Mouse (Mus musculus) liver, embryonic 16.5 days (tissue): ENCODE data around the gene Gpam. TPM values are rescaled to one million over a fixed set of nuclear protein-coding genes. Genes with fewer than 3 reads are reported as not detected.

Experiments
- ATAC-seq: fragments of 200-750 bp; cut with Nextera tagmentation; 2 replicates; pipeline ENCODE4 v1.8.0; 2017; ENCODE audit warnings: low read depth, mild to moderate bottlenecking, moderate number of reproducible peaks, moderate library complexity
- H3K27ac ChIP-seq: fragments of 300-500 bp; sonication (generic); 2 replicates; pipeline ENCODE4 v1.5.1; 2014; ENCODE audit warnings: mild to moderate bottlenecking, low read length
- H3K27me3 ChIP-seq: fragments of 300-500 bp; sonication (generic); 2 replicates; pipeline ENCODE4 v1.6.1; 2014; ENCODE audit warnings: low read depth, low read length, mixed read lengths; ENCODE audit not compliant: control insufficient read depth, insufficient read depth
- H3K36me3 ChIP-seq: fragments of 300-500 bp; sonication (generic); 2 replicates; pipeline ENCODE4 v1.6.1; 2014; ENCODE audit warnings: mild to moderate bottlenecking; ENCODE audit not compliant: control insufficient read depth, insufficient read depth
- H3K4me1 ChIP-seq: fragments of 300-500 bp; sonication (generic); 2 replicates; pipeline ENCODE4 v1.6.1; 2014; ENCODE audit warnings: low read depth, low read length, mixed read lengths; ENCODE audit not compliant: control insufficient read depth
- H3K4me2 ChIP-seq: fragments of 300-500 bp; sonication (generic); 2 replicates; pipeline ENCODE4 v1.6.1; 2014; ENCODE audit warnings: low read depth, low read length, mixed read lengths
- H3K4me3 ChIP-seq: fragments of 300-500 bp; sonication (generic); 2 replicates; pipeline ENCODE4 v1.5.1; 2014; ENCODE audit warnings: low read depth, mild to moderate bottlenecking, low read length
- H3K9ac ChIP-seq: fragments of 300-500 bp; sonication (generic); 2 replicates; pipeline ENCODE4 v1.6.1; 2014; ENCODE audit warnings: low read depth, low read length
- H3K9me3 ChIP-seq: fragments of 300-500 bp; sonication (generic); replicated peaks from 2 replicates; pipeline ENCODE4 v1.6.1; 2016; ENCODE audit warnings: low read length; ENCODE audit not compliant: control insufficient read depth
- WGBS: fragments of 180-500 bp; shearing (Covaris S2); extraction: QIAGEN DNeasy Blood & Tissue Kit; methylation state at CpG from one replicate; pipeline ENCODE4 v1.1.7; 2014; ENCODE audit not compliant: insufficient replicate concordance; 5-methylcytosine and 5-hydroxymethylcytosine counted together
- polyA plus RNA-seq: library from polyadenylated mRNA; unstranded; fragments of >200 nt; fragmentation: Nextera tagmentation; extraction: Ambion mirVana; gene quantifications from 2 replicates; pipeline ENCODE4 v1.2.1, GENCODE M21; 2015

Gene Gpam
- polyA plus RNA-seq, 1 experiment from 2014 or later, result 45.2 TPM

DNA sequence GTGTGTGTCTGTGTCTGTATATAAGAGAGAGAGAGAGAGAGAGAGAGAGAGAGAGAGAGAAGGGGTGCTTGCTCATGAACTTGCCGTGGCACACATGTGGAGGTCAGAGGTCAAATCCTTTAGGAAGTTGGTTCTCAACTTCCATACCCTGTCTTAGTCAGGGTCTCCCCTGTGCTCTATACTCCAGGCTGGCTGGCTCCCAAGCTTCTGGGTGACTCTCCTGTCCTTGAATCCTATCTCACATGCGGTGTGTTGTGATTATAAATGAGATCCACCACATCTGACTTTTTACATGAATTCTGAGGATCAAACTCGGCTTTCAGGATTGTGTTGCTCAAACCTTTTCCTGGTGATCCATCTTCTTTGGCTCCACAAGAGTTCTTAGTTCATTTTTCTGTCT is 5.4 kb upstream of the Gpam start:
- Histone ChIP-seq H3K4me2 (no peak overlapping the region), H3K27me3 (no peaks in the 10 kb centered on the region), H3K4me3 (no peak overlapping the region), H3K9ac (no peak overlapping the region), H3K4me1 (peaks cover 3% of the 10 kb centered on the region; the same call in 1 of the 2 replicates), H3K27ac (no peak overlapping the region), H3K36me3 (no peaks in the 10 kb centered on the region), H3K9me3 (no peaks in the 10 kb centered on the region)
- no peak for ATAC-seq
- WGBS, result 54% methylated on average over 3 of the region's 3 CpGs

DNA sequence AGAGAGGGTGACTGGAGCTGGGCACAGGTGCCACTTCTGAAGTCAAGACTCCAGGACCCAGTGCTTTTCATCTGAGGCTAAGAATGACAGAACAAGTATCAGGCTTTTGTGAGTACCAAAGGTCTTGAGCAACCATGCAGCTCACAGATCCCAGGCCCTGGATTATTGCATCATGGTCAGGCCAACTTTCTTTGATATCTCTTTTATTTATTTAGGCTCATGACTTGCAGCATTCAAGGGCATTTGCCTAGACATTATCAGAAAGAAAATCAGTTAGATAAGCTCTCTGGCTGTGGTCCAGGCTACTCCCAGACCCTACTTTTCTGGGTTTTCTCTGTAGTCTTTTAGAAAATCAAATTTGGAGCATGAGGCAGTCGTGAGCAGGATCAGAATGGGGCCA is 4.7 kb upstream of the Gpam start:
- Histone ChIP-seq H3K4me1 (no peaks in the 10 kb centered on the region; the same call in 1 of the 2 replicates), H3K27me3 (no peaks in the 10 kb centered on the region), H3K9ac (no peak overlapping the region), H3K4me2 (no peak overlapping the region), H3K4me3 (no peak overlapping the region), H3K27ac (peak overlapping the region; percentile 27; the same call in 1 of the 2 replicates), H3K36me3 (no peaks in the 10 kb centered on the region), H3K9me3 (no peaks in the 10 kb centered on the region)
- 19% methylated on average over 1 of the region's 1 CpGs for WGBS
- ATAC-seq, result peak; percentile 35; the same call in 1 of the 2 replicates

DNA sequence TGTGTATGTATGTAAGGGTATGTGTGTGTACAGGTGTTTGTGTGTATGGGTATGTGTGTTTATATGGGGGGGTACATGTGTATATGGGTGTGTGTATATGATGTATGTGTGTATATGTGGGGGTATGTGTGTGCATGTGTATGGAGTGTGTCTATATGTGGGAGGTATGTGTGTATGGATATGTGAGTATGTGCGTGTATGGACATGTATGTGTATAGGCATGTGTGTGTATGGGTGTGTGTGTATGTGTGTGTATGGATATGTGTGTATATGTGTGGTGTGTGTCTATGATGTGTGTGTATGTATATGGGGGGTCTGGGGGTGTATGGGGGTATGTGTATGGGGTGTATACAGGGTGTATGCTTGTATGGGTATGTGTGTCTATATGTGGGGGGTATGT is 1.4 kb upstream of the Gpam start:
- Histone ChIP-seq H3K4me3 (no peak overlapping the region), H3K9ac (no peak overlapping the region), H3K27ac (no peak overlapping the region), H3K27me3 (no peaks in the 10 kb centered on the region), H3K4me1 (no peaks in the 10 kb centered on the region), H3K4me2 (no peak overlapping the region), H3K36me3 (no peaks in the 10 kb centered on the region), H3K9me3 (no peaks in the 10 kb centered on the region)
- no peak for ATAC-seq
- WGBS, result 72% methylated on average over 1 of the region's 1 CpGs

DNA sequence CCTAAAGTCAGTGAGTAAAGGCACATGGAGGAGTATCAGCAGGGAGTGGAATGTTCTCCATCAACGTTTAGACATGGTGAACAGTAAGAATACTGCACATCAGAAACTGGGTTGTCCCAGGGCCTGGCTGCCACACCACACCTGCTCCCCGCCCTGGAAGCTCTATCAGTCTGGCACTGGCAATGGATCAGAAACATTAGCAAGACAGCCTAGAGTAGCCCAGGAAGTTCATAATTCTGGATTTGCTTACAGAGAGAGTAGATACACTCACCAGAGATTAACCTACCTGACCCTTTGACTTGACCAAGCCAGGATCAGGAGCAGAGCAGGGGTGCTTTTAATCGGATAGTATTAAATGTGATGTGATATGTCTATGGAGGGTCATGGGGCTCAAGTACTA is 1.6 kb downstream of the Gpam start:
- Histone ChIP-seq H3K4me1 (no peaks in the 10 kb centered on the region), H3K4me3 (peak overlapping the region; percentile 41), H3K9me3 (no peaks in the 10 kb centered on the region), H3K36me3 (no peaks in the 10 kb centered on the region), H3K27ac (no peak overlapping the region), H3K9ac (peak overlapping the region; percentile 16; the same call in 1 of the 2 replicates), H3K4me2 (peak overlapping the region; percentile 49), H3K27me3 (no peaks in the 10 kb centered on the region)
- WGBS, result 42% methylated on average over 3 of the region's 3 CpGs
- no peak for ATAC-seq

DNA sequence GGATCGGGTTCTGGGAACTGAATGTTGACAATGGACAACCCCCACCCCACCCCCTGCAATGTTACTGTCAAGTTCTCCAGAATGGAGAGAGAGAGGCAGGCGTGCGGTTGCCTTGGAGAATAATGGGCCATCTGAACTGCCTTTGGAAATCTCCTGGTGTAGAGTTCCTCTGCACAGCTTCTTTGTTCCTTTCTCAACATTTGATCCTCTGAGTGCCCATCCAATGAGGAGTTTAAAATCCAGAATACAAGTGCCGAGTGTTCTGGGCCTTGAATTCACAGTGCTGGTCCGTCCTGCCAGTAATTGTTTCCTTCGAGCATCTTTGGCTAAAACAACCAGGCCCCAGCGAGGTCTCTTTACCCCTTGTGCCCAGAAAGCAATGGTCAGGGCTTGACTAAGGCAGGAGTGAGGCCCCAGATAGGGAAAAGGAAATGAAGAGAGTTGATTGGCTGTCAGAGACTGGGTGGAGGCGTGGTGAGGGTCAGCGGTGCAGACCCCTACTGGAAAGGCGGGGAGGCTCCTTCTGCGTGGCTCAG is 4.0 kb downstream of the Gpam start:
- Histone ChIP-seq H3K4me1 (no peaks in the 10 kb centered on the region; the same call in 1 of the 2 replicates), H3K36me3 (no peaks in the 10 kb centered on the region), H3K27ac (0 out of 2 replicates have a peak overlapping the region, but pooled peaks have one; percentile 30), H3K9ac (peak overlapping the region; percentile 29; the same call in 1 of the 2 replicates), H3K4me3 (peak overlapping the region; percentile 24), H3K9me3 (no peaks in the 10 kb centered on the region), H3K4me2 (peak overlapping the region; percentile 49), H3K27me3 (no peaks in the 10 kb centered on the region)
- ATAC-seq, result no peak
- WGBS, result 54% methylated on average over 11 of the region's 11 CpGs

DNA sequence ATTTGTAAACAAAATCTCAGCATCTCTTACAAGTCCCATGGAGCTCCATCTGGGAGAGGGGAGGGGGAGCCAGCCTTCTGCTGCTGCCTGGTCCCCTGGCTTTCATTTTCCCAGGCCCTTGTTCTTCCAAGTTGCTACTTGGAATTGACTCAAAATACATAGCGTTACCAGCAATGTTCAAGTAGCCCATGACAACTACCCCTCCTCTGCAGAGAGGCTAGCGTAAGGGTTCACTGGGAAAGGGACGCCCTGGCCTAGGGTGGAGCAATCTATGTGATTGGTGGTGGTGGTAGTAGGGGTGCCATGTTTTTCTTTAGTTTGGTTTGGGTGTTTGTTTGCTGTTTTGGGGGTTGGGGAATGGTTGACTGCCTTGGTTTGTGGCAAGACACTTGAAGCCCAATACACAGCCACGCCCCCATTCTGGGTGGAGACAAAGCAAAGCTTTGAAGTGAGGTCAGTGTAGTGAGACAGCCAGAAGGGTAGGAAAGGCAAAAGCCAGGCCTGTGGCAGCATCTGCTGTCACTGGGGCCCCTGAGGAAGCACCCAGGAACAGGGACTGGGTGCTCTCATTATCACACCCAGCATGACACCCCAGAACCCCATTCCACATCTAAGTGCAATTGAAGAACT is 4.6 kb downstream of the Gpam start:
- peaks cover 1% of the 10 kb centered on the region for H3K4me1 ChIP-seq
- no peak overlapping the region for H3K9ac ChIP-seq
- 0 out of 2 replicates have a peak overlapping the region, but pooled peaks have one; percentile 8 for H3K27ac ChIP-seq
- H3K4me2 ChIP-seq, result peak overlapping the region; percentile 49
- WGBS, result 54% methylated on average over 4 of the region's 4 CpGs
- no peak for ATAC-seq
- H3K4me3 ChIP-seq, result peak overlapping the region; percentile 24
- no peaks in the 10 kb centered on the region for H3K27me3 ChIP-seq
- H3K9me3 ChIP-seq, result no peaks in the 10 kb centered on the region
- no peaks in the 10 kb centered on the region for H3K36me3 ChIP-seq

DNA sequence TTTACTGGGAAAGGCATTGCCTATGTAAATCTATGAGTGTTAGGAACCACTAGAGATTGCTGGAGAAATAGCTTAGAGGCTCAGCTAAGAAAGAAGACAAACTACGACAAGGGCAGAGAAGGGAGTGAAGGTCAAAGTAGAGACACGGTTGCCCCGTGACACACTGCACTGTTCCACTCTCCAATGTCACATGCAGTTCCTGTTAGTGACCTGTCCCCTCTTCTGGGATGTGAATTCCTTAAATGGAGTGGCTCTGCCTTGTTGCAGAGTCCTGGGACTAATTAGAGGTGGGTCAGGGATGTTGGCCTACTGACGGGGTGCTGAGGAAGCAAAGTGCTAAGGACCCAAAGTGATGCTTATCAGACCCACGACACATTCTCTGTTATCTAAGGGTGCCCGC is 5.2 kb downstream of the Gpam start:
- peak overlapping the region; percentile 29; the same call in 1 of the 2 replicates for H3K4me2 ChIP-seq
- ATAC-seq, result peak; percentile 35
- H3K4me1 ChIP-seq, result peaks cover 2% of the 10 kb centered on the region
- 45% methylated on average over 6 of the region's 6 CpGs for WGBS
- no peaks in the 10 kb centered on the region for H3K27me3 ChIP-seq
- H3K4me3 ChIP-seq, result no peak overlapping the region
- no peaks in the 10 kb centered on the region for H3K36me3 ChIP-seq
- no peak overlapping the region for H3K27ac ChIP-seq
- no peak overlapping the region for H3K9ac ChIP-seq
- H3K9me3 ChIP-seq, result no peaks in the 10 kb centered on the region

DNA sequence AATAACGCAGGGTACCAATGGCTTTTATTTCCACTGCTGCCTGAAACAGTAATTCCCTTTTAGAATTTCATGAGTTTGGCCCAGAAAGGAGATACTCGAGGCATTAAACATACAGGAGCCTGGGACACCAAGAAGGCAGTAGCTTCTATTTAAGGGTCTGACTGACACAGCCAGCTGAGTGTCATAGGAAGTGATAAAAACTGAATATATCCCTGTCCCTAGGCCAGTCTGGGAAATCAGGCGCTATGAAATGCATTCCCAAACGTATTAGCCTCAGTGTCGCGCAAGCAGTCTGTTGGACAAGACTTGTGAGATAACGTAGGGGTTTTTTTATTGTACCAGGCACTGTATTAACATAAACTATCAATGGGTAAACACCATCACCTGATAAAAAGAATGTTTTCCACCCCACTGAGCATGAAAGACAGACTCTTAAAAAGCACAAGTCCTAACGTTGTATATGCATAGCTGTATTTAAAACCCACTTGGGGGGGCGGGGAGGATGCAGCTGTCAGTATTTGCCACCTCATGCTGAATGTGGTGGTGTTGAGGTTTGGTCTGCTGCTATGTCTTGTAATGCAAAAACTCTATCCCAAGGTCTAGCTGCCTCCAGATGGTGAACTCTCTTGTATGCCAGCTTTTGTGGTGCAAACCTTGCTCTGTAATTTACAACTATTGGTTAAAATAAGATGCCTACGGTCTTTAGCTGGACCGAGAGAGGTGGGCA is 6.4 kb downstream of the Gpam start:
- Histone ChIP-seq H3K36me3 (no peaks in the 10 kb centered on the region), H3K9me3 (no peaks in the 10 kb centered on the region), H3K27ac (0 out of 2 replicates have a peak overlapping the region, but pooled peaks have one; percentile 9), H3K4me1 (peaks cover 2% of the 10 kb centered on the region), H3K4me3 (no peak overlapping the region), H3K4me2 (peak overlapping the region; percentile 29), H3K27me3 (no peaks in the 10 kb centered on the region), H3K9ac (no peak overlapping the region)
- 57% methylated on average over 11 of the region's 11 CpGs for WGBS
- ATAC-seq, result no peak

DNA sequence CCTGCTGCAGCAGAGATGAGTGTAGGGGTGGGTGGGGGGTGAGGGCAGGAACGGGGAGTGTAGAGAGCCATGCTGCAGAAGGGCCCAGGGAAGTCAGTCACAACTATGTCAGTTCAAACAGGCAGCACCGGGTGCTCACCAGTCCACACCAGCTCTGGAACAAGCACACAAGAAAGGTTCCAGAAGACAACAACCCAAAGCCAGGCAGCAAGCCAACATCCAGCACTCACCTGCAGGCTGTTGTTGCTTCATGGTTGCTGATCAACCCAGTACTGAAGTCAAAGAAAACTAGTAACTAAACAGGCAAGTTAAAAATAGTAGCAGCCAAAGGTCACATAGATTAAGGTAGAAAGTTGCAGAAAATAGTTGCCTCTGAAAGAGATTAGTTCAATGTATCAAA is 7.5 kb downstream of the Gpam start:
- Histone ChIP-seq H3K4me1 (peaks cover 2% of the 10 kb centered on the region), H3K27ac (no peak overlapping the region), H3K27me3 (no peaks in the 10 kb centered on the region), H3K9ac (no peak overlapping the region), H3K36me3 (no peaks in the 10 kb centered on the region), H3K4me2 (no peak overlapping the region), H3K9me3 (no peaks in the 10 kb centered on the region), H3K4me3 (no peak overlapping the region)
- 41% methylated on average over 2 of the region's 2 CpGs for WGBS
- peak; percentile 74 for ATAC-seq
